Mouse (Mus musculus): Measurements from ENCODE around the gene Mfsd12.

Mfsd12 gene

GRCm38 (mm10) chr10:81383802-81384604 is 26.7 kb downstream of the Mfsd12 start, which contains the start of the genes Dohh and Gm48551:
Gene Dohh (plus strand): TSS chr10:81384428.
Gene Gm48551 (plus strand): TSS chr10:81384466.
- DNase-seq (ENCODE audit: low read depth, low spot score): peak; percentile 99

GRCm38 (mm10) chr10:81384605-81384982 is 27.3 kb downstream of the Mfsd12 start:
- DNase-seq (ENCODE audit: low read depth, low spot score): no peak

GRCm38 (mm10) chr10:81385603-81386306 is 28.5 kb downstream of the Mfsd12 start:
- no peak for DNase-seq (ENCODE audit: low read depth, low spot score)

- DNase-seq (ENCODE audit: low read depth, low spot score): no peak
These were observed 30.4 kb downstream of the Mfsd12 start for GRCm38 (mm10) chr10:81387716-81388115.

GRCm38 (mm10) chr10:81388505-81389055 is 31.3 kb downstream of the Mfsd12 start, which contains the start of gene Gm48552:
Gene Gm48552 (plus strand): TSS chr10:81389005.
- no peak for DNase-seq (ENCODE audit: low read depth, low spot score)

GRCm38 (mm10) chr10:81389373-81389772 is 32.1 kb downstream of the Mfsd12 start:
- no peak for DNase-seq (ENCODE audit: low read depth, low spot score)

GRCm38 (mm10) chr10:81389801-81390677 is 32.7 kb downstream of the Mfsd12 start:
- DNase-seq (ENCODE audit: low read depth, low spot score): no peak

DNA sequence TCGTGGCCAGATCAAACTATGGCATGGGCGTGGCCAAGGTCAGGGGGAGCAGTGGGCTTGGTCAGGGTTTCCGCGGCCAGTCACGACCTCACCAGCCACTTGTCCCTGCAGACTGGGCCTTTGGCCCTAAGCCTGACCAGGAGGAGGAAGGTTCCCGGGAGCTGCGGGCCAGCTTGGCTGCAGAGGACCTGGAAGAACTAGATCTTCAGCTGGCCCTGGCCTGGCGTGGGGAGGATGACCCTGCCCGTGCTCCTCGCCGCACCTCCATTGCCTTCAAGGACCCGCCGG is 33.3 kb downstream of the Mfsd12 start:
- DNase-seq (ENCODE audit: low read depth, low spot score): no peak

- DNase-seq (ENCODE audit: low read depth, low spot score): no peak
These were observed 35.0 kb downstream of the Mfsd12 start for GRCm38 (mm10) chr10:81392270-81392669.

- DNase-seq (ENCODE audit: low read depth, low spot score): no peak
These were observed 35.5 kb downstream of the Mfsd12 start, which contains the start of gene Smim24 for GRCm38 (mm10) chr10:81392781-81393185. Gene Smim24 (plus strand): TSS chr10:81393051.

GRCm38 (mm10) chr10:81393456-81394063 is 36.3 kb downstream of the Mfsd12 start:
- no peak for DNase-seq (ENCODE audit: low read depth, low spot score)

- DNase-seq (ENCODE audit: low read depth, low spot score): no peak
These were observed 37.8 kb downstream of the Mfsd12 start for GRCm38 (mm10) chr10:81395127-81395526.

- no peak for DNase-seq (ENCODE audit: low read depth, low spot score)
These were observed 38.6 kb downstream of the Mfsd12 start for GRCm38 (mm10) chr10:81395865-81396264.

DNA sequence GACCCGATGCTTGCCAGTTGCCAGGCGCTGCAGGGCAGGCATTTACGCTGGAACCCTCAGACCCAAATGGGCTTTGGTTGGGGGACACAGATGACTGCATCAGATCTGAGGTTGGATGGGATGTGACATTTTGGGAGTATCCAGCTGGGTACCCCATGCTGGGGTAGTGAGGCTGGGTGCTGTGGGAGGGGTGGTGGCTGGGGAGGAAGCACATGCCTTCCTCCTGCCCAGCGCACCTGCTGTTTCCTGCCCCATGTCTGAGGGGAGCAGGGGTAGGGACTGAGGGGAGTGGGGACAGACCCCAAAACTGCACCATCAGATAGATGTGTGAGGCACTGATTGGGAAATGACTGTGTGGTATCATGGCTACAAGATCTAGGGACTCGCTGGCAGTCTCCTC is 39.5 kb downstream of the Mfsd12 start:
- DNase-seq (ENCODE audit: low read depth, low spot score): no peak

GRCm38 (mm10) chr10:81399296-81399695 is 42.0 kb downstream of the Mfsd12 start:
- no peak for DNase-seq (ENCODE audit: low read depth, low spot score)

- no peak for DNase-seq (ENCODE audit: low read depth, low spot score)
These were observed 42.6 kb downstream of the Mfsd12 start for GRCm38 (mm10) chr10:81399798-81400308.

- no peak for DNase-seq (ENCODE audit: low read depth, low spot score)
These were observed 43.3 kb downstream of the Mfsd12 start for GRCm38 (mm10) chr10:81400371-81401204.

DNA sequence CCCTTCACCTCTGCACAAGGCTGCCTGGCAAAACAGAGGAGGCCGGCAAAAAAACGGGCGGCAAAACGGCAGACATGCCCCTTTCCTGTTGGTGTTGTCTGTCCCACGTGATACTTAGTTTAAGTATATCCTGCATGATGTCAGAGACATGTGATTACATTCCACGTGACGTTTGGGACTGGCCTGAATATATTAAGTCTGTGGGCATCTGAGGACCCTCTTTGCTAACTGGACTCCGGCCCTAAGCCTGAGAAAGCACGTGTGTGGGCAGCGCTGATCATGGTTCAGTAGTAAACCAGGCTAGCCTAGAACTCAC is 43.9 kb downstream of the Mfsd12 start:
- no peak for DNase-seq (ENCODE audit: low read depth, low spot score)

DNA sequence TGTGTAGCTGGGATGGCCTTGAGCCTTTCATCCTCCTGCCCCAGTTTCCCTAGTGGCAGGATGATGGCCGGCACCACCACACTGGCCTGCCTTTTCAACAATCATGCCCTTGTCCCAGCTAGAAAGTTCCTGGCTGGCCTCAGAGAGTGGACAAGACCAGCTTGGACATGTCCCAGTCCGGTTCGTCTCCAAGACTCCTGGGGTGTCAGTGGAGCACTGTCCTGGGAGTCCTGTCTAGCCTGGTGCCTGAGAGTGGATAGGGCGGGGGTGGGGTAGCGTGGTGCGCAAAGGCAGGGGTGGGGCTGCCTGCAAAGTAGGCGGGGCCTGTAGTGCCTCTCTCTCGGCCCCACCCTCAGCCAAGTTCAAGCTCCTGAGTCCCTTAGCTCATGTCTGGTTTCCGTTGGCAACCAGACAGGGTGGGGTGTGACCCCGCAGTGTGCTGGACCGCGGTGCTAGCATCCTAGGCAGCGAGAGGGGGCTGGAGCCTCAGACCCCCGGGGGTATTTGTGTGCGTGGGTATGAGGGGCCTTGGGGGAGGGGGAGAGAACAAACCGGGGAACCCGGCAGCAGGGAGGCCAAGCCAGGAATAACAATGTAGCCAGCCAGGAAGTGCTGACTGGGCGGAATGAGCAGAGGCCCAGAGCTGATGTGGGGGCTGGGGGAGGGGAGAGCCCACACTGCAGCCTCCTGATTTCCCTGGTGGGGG is 44.4 kb downstream of the Mfsd12 start:
- peak; percentile 72 for DNase-seq (ENCODE audit: low read depth, low spot score)

Data from skeletal muscle tissue, adult 2 months (tissue).